Mouse (Mus musculus) adrenal gland, postnatal 25 days (tissue): ENCODE measurements around the gene Lrrc72. TPM values are rescaled to one million over a fixed set of nuclear protein-coding genes. Genes with fewer than 3 reads are reported as not detected.

Experiments
- DNase-seq: peaks from one replicate; pipeline ENCODE4 v3.0.0; 2021; ENCODE audit warnings: mixed read lengths
- total RNA-seq: library from RNA; stranded (reverse); gene quantifications from 2 replicates; pipeline ENCODE4 v1.2.3, GENCODE M21; 2021

The Lrrc72 gene
- total RNA-seq, 1 experiment from 2014 or later: not detected

GRCm38 (mm10) chr12:36189610-36190009 is 63.6 kb downstream of the Lrrc72 start:
- DNase-seq: no peak

GRCm38 (mm10) chr12:36187081-36187480 is 66.1 kb downstream of the Lrrc72 start:
- DNase-seq: no peak

GRCm38 (mm10) chr12:36182570-36182969 is 70.6 kb downstream of the Lrrc72 start:
- no peak for DNase-seq

- DNase-seq: no peak
Observed at GRCm38 (mm10) chr12:36177227-36177626, 76.0 kb downstream of the Lrrc72 start.

GRCm38 (mm10) chr12:36165299-36165698 is 87.9 kb downstream of the Lrrc72 start:
- DNase-seq: no peak

GRCm38 (mm10) chr12:36164126-36164791 is 88.9 kb downstream of the Lrrc72 start:
- DNase-seq: no peak

Other genes starting within 250 kb of the Lrrc72 start
- 8.8 and 11.7 TPM in 2 replicates for gene Tspan13, start 210.9 kb downstream of the Lrrc72 start, total RNA-seq
- 33.2 and 50.7 TPM in 2 replicates for gene Ankmy2, start 96.3 kb downstream of the Lrrc72 start, total RNA-seq
- gene Bzw2, start 95.3 kb downstream of the Lrrc72 start, total RNA-seq: 23.9 and 27.7 TPM in 2 replicates
- 0.52 TPM in 2 replicates for gene Sostdc1, start 60.7 kb upstream of the Lrrc72 start, total RNA-seq
- gene Ispd, start 128.1 kb upstream of the Lrrc72 start, total RNA-seq: 7.4 and 9.8 TPM in 2 replicates
- gene D630036H23Rik, start 128.8 kb upstream of the Lrrc72 start, total RNA-seq: 1.0 and 1.9 TPM in 2 replicates